Mouse (Mus musculus) CH12.LX (cell line): Measurements from ENCODE around the gene Utp11. TPM values are rescaled to one million over a fixed set of nuclear protein-coding genes. Genes with fewer than 3 reads are reported as not detected.

Experiments used
- DNase-seq: peaks from one replicate; pipeline ENCODE4 v3.0.0-alpha.2; 2013; ENCODE audit errors: extremely low read depth
- H3K27ac ChIP-seq: 2 replicates; pipeline ENCODE4 v1.5.1; 2012; ENCODE audit warnings: low read depth, mild to moderate bottlenecking, control low read depth, moderate library complexity; ENCODE audit not compliant: insufficient read depth
- H3K27me3 ChIP-seq: replicated peaks from 2 replicates; pipeline ENCODE3; 2012; ENCODE audit warnings: inconsistent platforms
- H3K36me3 ChIP-seq, 2 experiments: replicated peaks in 1 of 2; 2 replicates each; pipeline versions ENCODE3 to v1.6.1; 2012; ENCODE audit warnings: inconsistent platforms in 1 of 2, low read length in 1 of 2, mild to moderate bottlenecking in 1 of 2, mixed read lengths in 1 of 2, moderate library complexity in 1 of 2; ENCODE audit not compliant: control insufficient read depth in 1 of 2, insufficient read depth in 1 of 2
- H3K4me1 ChIP-seq, 2 experiments: 2 replicates each; pipeline ENCODE4 v1.6.1; 2012; ENCODE audit warnings: inconsistent platforms in 1 of 2, moderate library complexity in 1 of 2; ENCODE audit not compliant: insufficient read depth in 2 of 2, control insufficient read depth in 1 of 2
- H3K4me2 ChIP-seq: 2 replicates; pipeline ENCODE4 v1.6.1; 2012; ENCODE audit warnings: low read depth, mild to moderate bottlenecking, control low read depth; ENCODE audit not compliant: poor library complexity, insufficient read depth, severe bottlenecking
- H3K4me3 ChIP-seq, 3 experiments: fragments of 150-350 bp in 1 of 3; sonication (generic) in 1 of 3; replicated peaks in 1 of 3; 2 replicates each; pipeline versions ENCODE3 to v1.5.1; 2011 to 2012; ENCODE audit warnings: low read depth in 2 of 3, low read length in 2 of 3, mild to moderate bottlenecking in 2 of 3, moderate library complexity in 2 of 3, control low read depth in 1 of 3, improper control_type of control experiment in 1 of 3, inconsistent platforms in 1 of 3, mixed read lengths in 1 of 3; ENCODE audit not compliant: poor library complexity in 1 of 3
- H3K79me2 ChIP-seq: replicated peaks from 2 replicates; pipeline ENCODE4 v1.6.1; 2012; ENCODE audit warnings: mild to moderate bottlenecking, moderate library complexity; ENCODE audit not compliant: control insufficient read depth, poor library complexity, insufficient read depth, severe bottlenecking; ENCODE audit errors: extremely low read depth
- H3K9ac ChIP-seq: 2 replicates; pipeline ENCODE4 v1.6.1; 2012; ENCODE audit warnings: low read depth, mild to moderate bottlenecking, control low read depth, moderate library complexity; ENCODE audit not compliant: insufficient read depth
- H3K9me3 ChIP-seq: replicated peaks from 2 replicates; pipeline ENCODE3; 2012; ENCODE audit warnings: low read length, inconsistent platforms, mixed read lengths
- CHD2 ChIP-seq: IDR thresholded peaks from 2 replicates; pipeline ENCODE4 v1.6.1; 2011; ENCODE audit warnings: low read length, improper control_type of control experiment
- E2F4 ChIP-seq: IDR thresholded peaks from 2 replicates; pipeline ENCODE4 v1.6.1; 2011; ENCODE audit warnings: low read depth, low read length, improper control_type of control experiment; ENCODE audit not compliant: insufficient replicate concordance
- EP300 ChIP-seq: IDR thresholded peaks from 2 replicates; pipeline ENCODE4 v1.6.1; 2011; ENCODE audit warnings: low read length, improper control_type of control experiment
- ETS1 ChIP-seq: conservative IDR thresholded peaks from 2 replicates; pipeline ENCODE4 v1.6.1; 2012; ENCODE audit warnings: low read depth, mild to moderate bottlenecking, inconsistent platforms, low read length, improper control_type of control experiment, moderate library complexity
- GABPA ChIP-seq: IDR thresholded peaks from 2 replicates; pipeline ENCODE4 v1.6.1; 2012; ENCODE audit warnings: low read depth, low read length, improper control_type of control experiment, inconsistent platforms; ENCODE audit not compliant: insufficient replicate concordance
- HCFC1 ChIP-seq: IDR thresholded peaks from 2 replicates; pipeline ENCODE4 v1.6.1; 2012; ENCODE audit warnings: low read depth, mild to moderate bottlenecking, inconsistent platforms, low read length, improper control_type of control experiment
- IRF4 ChIP-seq: IDR thresholded peaks from 2 replicates; pipeline ENCODE4 v1.6.1; 2014; ENCODE audit warnings: low read depth, mild to moderate bottlenecking, inconsistent platforms, low read length, improper control_type of control experiment
- MAFK ChIP-seq: IDR thresholded peaks from 2 replicates; pipeline ENCODE4 v1.6.1; 2011; ENCODE audit warnings: low read length, improper control_type of control experiment; ENCODE audit not compliant: insufficient replicate concordance
- MAZ ChIP-seq: IDR thresholded peaks from 2 replicates; pipeline ENCODE4 v1.6.1; 2012; ENCODE audit warnings: low read depth, mild to moderate bottlenecking, inconsistent platforms, low read length, improper control_type of control experiment, moderate library complexity
- MEF2A ChIP-seq: IDR thresholded peaks from 2 replicates; pipeline ENCODE4 v1.6.1; 2014; ENCODE audit warnings: low read depth, mild to moderate bottlenecking, inconsistent platforms, low read length, improper control_type of control experiment, borderline replicate concordance
- MYC ChIP-seq: IDR thresholded peaks from 2 replicates; pipeline ENCODE4 v1.6.1; 2011; ENCODE audit warnings: low read depth, mild to moderate bottlenecking, improper control_type of control experiment, low read length
- NRF1 ChIP-seq: IDR thresholded peaks from 2 replicates; pipeline ENCODE4 v1.6.1; 2014; ENCODE audit warnings: low read depth, mild to moderate bottlenecking, inconsistent platforms, low read length, improper control_type of control experiment, moderate library complexity
- PAX5 ChIP-seq: IDR thresholded peaks from 2 replicates; pipeline ENCODE4 v1.6.1; 2012; ENCODE audit warnings: low read length, inconsistent platforms, mixed read lengths
- RAD21 ChIP-seq: IDR thresholded peaks from 2 replicates; pipeline ENCODE4 v1.6.1; 2011; ENCODE audit warnings: low read depth, mild to moderate bottlenecking, low read length, improper control_type of control experiment, moderate library complexity
- SIN3A ChIP-seq: IDR thresholded peaks from 2 replicates; pipeline ENCODE4 v1.6.1; 2012; ENCODE audit warnings: low read length, improper control_type of control experiment, inconsistent platforms
- TBP ChIP-seq: conservative IDR thresholded peaks from 2 replicates; pipeline ENCODE4 v1.6.1; 2011; ENCODE audit warnings: low read depth, low read length, improper control_type of control experiment
- TCF12 ChIP-seq: IDR thresholded peaks from 2 replicates; pipeline ENCODE4 v1.6.1; 2014; ENCODE audit warnings: low read depth, mild to moderate bottlenecking, inconsistent platforms, low read length, improper control_type of control experiment
- UBTF ChIP-seq: IDR thresholded peaks from 2 replicates; pipeline ENCODE4 v1.6.1; 2012; ENCODE audit warnings: low read depth, mild to moderate bottlenecking, inconsistent platforms, low read length, improper control_type of control experiment, moderate library complexity
- USF1 ChIP-seq: IDR thresholded peaks from 2 replicates; pipeline ENCODE4 v1.6.1; 2014; ENCODE audit warnings: low read depth, mild to moderate bottlenecking, inconsistent platforms, low read length, improper control_type of control experiment
- USF2 ChIP-seq: conservative IDR thresholded peaks from 2 replicates; pipeline ENCODE4 v1.6.1; 2011; ENCODE audit warnings: low read depth, low read length, improper control_type of control experiment
- ZC3H11A ChIP-seq: IDR thresholded peaks from 2 replicates; pipeline ENCODE4 v1.6.1; 2012; ENCODE audit warnings: low read depth, mild to moderate bottlenecking, inconsistent platforms, low read length, improper control_type of control experiment
- ZMIZ1 ChIP-seq: IDR thresholded peaks from 2 replicates; pipeline ENCODE4 v1.6.1; 2012; ENCODE audit warnings: low read depth, mild to moderate bottlenecking, inconsistent platforms, low read length, improper control_type of control experiment
- ZNF384 ChIP-seq: IDR thresholded peaks from 2 replicates; pipeline ENCODE4 v1.6.1; 2012; ENCODE audit warnings: low read depth, low read length, improper control_type of control experiment, inconsistent platforms
- dilution Hi-C: fragments of 300-500 bp; cut with MboI; formaldehyde crosslinking; loops from 2 replicates; pipeline ENCODE4 v1.14.3; 2020; ENCODE audit warnings: low sequenced_read_pairs; ENCODE audit not compliant: extremely low pct_unique_long_range_greater_than_20kb, extremely low pct_ligation_motif_present
- in situ Hi-C: fragments of 300-500 bp; cut with MboI; formaldehyde crosslinking; loops from 3 replicates; pipeline ENCODE4 v1.14.3; 2019; ENCODE audit warnings: low sequenced_read_pairs, low pct_ligation_motif_present, low pct_unique_long_range_greater_than_20kb, mixed read lengths
- polyA plus RNA-seq: library from polyadenylated mRNA; unstranded; fragments of >175 nt; gene quantifications from 2 replicates; pipeline ENCODE4 v1.2.1, GENCODE M21; 2012; ENCODE audit warnings: low read depth; ENCODE audit not compliant: insufficient read length
- total RNA-seq, 2 experiments: library from RNA; depleted of rRNA; stranded (reverse); fragments of 300-350 nt in 1 of 2; fragments of >200 nt in 1 of 2; gene quantifications; 2 replicates each; pipeline ENCODE4 v1.2.3; 2012 to 2014

Utp11 gene
- total and polyA plus RNA-seq, 3 experiments, result 52.7 to 102 (median 78.1) TPM

GRCm38 (mm10) chr4:124658412-124658851, 35.0 kb downstream of the Utp11 start:
- Histone ChIP-seq H3K27me3 (peaks cover 34% of the 10 kb centered on the region), H3K79me2 (no peaks in the 10 kb centered on the region), H3K4me2 (no peak overlapping the region), H3K4me1 (peaks cover 0 to 1% of the 10 kb centered on the region in 2 experiments; a peak in 1 of 4 replicates), H3K9me3 (peaks cover 36% of the 10 kb centered on the region), H3K9ac (no peak overlapping the region), H3K27ac (no peak overlapping the region), H3K4me3 (no peak overlapping the region), H3K36me3 (no peaks in the 10 kb centered on the region)
- TF ChIP-seq HCFC1 (no peak), MEF2A (no peak), PAX5 (no peak), MYC (no peak), UBTF (no peak), GABPA (no peak), IRF4 (no peak), EP300 (no peak), TBP (no peak), MAFK (no peak), CHD2 (no peak)
- DNase-seq, result no peak
- in situ Hi-C loops (no loop called here), dilution Hi-C loops (no loop called here)

- no peak for DNase-seq
- H3K79me2 ChIP-seq, result no peaks in the 10 kb centered on the region
- H3K4me2 ChIP-seq, result no peak overlapping the region
- no peaks in the 10 kb centered on the region for H3K36me3 ChIP-seq
- TF ChIP-seq HCFC1 (no peak), ETS1 (no peak), E2F4 (no peak), USF1 (no peak), ZMIZ1 (no peak), MAZ (no peak), USF2 (no peak), ZC3H11A (no peak), PAX5 (no peak), GABPA (no peak), TCF12 (no peak), SIN3A (no peak), NRF1 (no peak), RAD21 (no peak), ZNF384 (no peak), MEF2A (no peak)
- TF ChIP-seq, all 38 proteins: peak for 0
- in situ Hi-C loops (no loop called here), dilution Hi-C loops (no loop called here)
- Histone ChIP-seq H3K27ac (no peak overlapping the region), H3K4me1 (peaks cover 0 to 8% of the 10 kb centered on the region in 2 experiments; a peak in 2 of 4 replicates), H3K27me3 (peaks cover 28% of the 10 kb centered on the region), H3K9me3 (peaks cover 36% of the 10 kb centered on the region), H3K9ac (no peak overlapping the region), H3K4me3 (no peak overlapping the region)
Observed at GRCm38 (mm10) chr4:124657781-124658180, 35.6 kb downstream of the Utp11 start.
